Mouse (Mus musculus) liver, embryonic 14.5 days (tissue): ENCODE measurements around the gene Cd36. TPM values are rescaled to one million over a fixed set of nuclear protein-coding genes. Genes with fewer than 3 reads are reported as not detected.

ENCODE experiments used
- ATAC-seq: fragments of 200-750 bp; cut with Nextera tagmentation; 2 replicates; pipeline ENCODE4 v1.8.0; 2017; ENCODE audit warnings: moderate number of reproducible peaks, mild to moderate bottlenecking, moderate library complexity; ENCODE audit not compliant: insufficient read depth
- DNase-seq, 3 experiments: peaks; one replicate each; pipeline ENCODE4 v3.0.0-alpha.2; 2012 to 2013; ENCODE audit warnings: low read depth in 3 of 3, low spot score in 3 of 3
- H3K27ac ChIP-seq: fragments of 300-500 bp; sonication (generic); 2 replicates; pipeline ENCODE4 v1.5.1; 2014; ENCODE audit warnings: moderate library complexity, mild to moderate bottlenecking, control low read depth, inconsistent platforms
- H3K27me3 ChIP-seq: fragments of 300-500 bp; sonication (generic); 2 replicates; pipeline ENCODE4 v1.6.1; 2014; ENCODE audit warnings: mild to moderate bottlenecking, low read length, moderate library complexity; ENCODE audit not compliant: control insufficient read depth, insufficient read depth
- H3K36me3 ChIP-seq: fragments of 300-500 bp; sonication (generic); replicated peaks from 2 replicates; pipeline ENCODE4 v1.6.1; 2014; ENCODE audit warnings: low read depth; ENCODE audit not compliant: control insufficient read depth, insufficient read depth
- H3K4me1 ChIP-seq, 2 experiments: fragments of 200-500 bp in 1 of 2; fragments of 300-500 bp in 1 of 2; sonication (generic) in 1 of 2; replicated peaks; 2 replicates each; pipeline ENCODE4 v1.6.1; 2012 to 2014; ENCODE audit warnings: antibody characterized with exemption in 1 of 2, inconsistent platforms in 1 of 2, low read length in 1 of 2; ENCODE audit not compliant: control insufficient read depth in 2 of 2, insufficient read depth in 2 of 2
- H3K4me2 ChIP-seq: fragments of 300-500 bp; sonication (generic); 2 replicates; pipeline ENCODE4 v1.6.1; 2014; ENCODE audit warnings: low read depth, mild to moderate bottlenecking, control low read depth, moderate library complexity
- H3K4me3 ChIP-seq, 2 experiments: fragments of 200-500 bp in 1 of 2; fragments of 300-500 bp in 1 of 2; sonication (generic) in 1 of 2; 2 replicates each; pipeline ENCODE4 v1.5.1; 2012 to 2014; ENCODE audit warnings: low read depth in 2 of 2, low read length in 2 of 2, mild to moderate bottlenecking in 2 of 2, control low read depth in 1 of 2, inconsistent platforms in 1 of 2, moderate library complexity in 1 of 2; ENCODE audit not compliant: insufficient read depth in 1 of 2
- H3K9ac ChIP-seq: fragments of 300-500 bp; sonication (generic); replicated peaks from 2 replicates; pipeline ENCODE4 v1.6.1; 2014; ENCODE audit warnings: mild to moderate bottlenecking, control low read depth, moderate library complexity
- H3K9me3 ChIP-seq: fragments of 300-500 bp; sonication (generic); 2 replicates; pipeline ENCODE4 v1.6.1; 2016; ENCODE audit warnings: low read length, mixed read lengths; ENCODE audit not compliant: control insufficient read depth
- CTCF ChIP-seq: IDR thresholded peaks from 2 replicates; pipeline ENCODE4 v1.5.1; 2016; ENCODE audit warnings: antibody characterized with exemption, low read depth, control low read depth
- EP300 ChIP-seq: IDR thresholded peaks from 2 replicates; pipeline ENCODE4 v1.6.1; 2016; ENCODE audit warnings: antibody characterized with exemption, low read depth
- WGBS: fragments of 180-500 bp; shearing (Covaris S2); extraction: QIAGEN DNeasy Blood & Tissue Kit; methylation state at CpG from one replicate; pipeline ENCODE4 v1.1.7; 2014; ENCODE audit not compliant: insufficient replicate concordance; 5-methylcytosine and 5-hydroxymethylcytosine counted together
- polyA plus RNA-seq, 2 experiments: library from polyadenylated mRNA; depleted of rRNA in 1 of 2; stranded (reverse) in 1 of 2; unstranded in 1 of 2; fragments of >200 nt; fragmentation: Nextera tagmentation in 1 of 2; extraction: Ambion mirVana in 1 of 2; gene quantifications; 2 replicates each; pipeline versions ENCODE4 v1.2.1 to v1.2.3; 2012 to 2014

Gene Cd36
- polyA plus RNA-seq, 2 experiments, result 9.3 to 25.9 TPM

DNA sequence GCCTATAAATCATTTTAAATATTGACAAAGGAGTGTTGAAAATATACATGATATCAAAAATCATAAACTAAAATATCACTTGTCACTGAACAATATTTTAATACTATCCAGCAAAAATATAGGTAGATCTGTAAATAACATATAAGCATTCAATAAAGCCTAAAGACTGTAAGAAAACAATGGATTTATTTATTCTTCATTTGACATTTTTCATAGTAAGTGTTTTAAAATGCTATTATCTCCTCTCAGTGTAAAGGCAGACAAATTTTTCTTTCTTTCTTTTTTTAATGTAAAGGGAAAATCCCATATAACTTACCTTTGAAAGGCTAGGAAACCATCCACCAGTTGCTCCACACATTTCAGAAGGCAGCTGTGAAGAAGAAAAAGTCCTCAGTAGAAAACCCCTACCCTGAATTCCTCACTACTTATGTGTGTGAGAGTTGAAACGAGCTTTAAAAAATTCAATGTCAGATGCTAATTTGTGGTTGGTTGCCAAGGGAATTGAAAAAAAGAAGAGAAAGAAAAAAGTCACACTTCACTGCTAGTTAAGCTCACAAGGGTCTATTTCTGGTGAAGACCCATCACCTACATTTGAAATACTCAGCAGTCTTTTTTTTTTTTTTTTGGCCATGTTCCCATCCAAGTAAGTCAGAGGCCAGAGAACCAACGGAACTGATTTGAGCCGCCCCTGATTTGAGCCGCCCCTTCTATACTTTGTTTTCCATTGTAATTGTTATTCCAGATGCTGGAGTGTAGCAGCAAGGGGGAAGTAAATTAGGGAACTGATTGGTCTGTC is 53.1 kb downstream of the Cd36 start:
- ATAC-seq (no peak), DNase-seq (no peak)
- no peak for TF ChIP-seq EP300
- TF ChIP-seq CTCF, result no peak
- H3K27me3 ChIP-seq, result no peaks in the 10 kb centered on the region
- no peaks in the 10 kb centered on the region for H3K4me1 ChIP-seq
- H3K36me3 ChIP-seq, result no peaks in the 10 kb centered on the region
- H3K9ac ChIP-seq, result no peak overlapping the region
- H3K9me3 ChIP-seq, result no peaks in the 10 kb centered on the region
- no peak overlapping the region for H3K27ac ChIP-seq
- 42% methylated on average over 4 of the region's 4 CpGs for WGBS
- H3K4me3 ChIP-seq, result no peak overlapping the region
- no peak overlapping the region for H3K4me2 ChIP-seq

DNA sequence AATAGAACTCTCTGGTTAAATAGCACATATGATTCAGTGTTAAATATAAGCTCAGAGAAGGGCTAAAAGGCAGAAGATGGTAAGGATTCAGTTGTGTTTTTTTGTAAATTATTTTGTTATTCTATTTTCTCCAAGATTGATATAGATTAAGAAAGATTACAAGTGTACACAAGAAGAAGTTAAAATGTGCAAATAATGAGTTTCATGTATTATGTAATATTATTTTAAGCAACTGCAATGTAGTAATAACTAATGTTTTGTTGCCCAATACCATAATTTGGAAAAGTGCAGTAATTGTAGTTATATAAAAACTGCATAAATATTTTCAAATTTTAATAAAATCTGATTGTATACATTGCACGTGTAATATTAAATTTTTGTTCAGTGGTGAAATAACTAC is 54.8 kb downstream of the Cd36 start:
- H3K4me1 ChIP-seq, result peaks cover 3 to 5% of the 10 kb centered on the region in 2 experiments; a peak in 3 of 4 replicates

DNA sequence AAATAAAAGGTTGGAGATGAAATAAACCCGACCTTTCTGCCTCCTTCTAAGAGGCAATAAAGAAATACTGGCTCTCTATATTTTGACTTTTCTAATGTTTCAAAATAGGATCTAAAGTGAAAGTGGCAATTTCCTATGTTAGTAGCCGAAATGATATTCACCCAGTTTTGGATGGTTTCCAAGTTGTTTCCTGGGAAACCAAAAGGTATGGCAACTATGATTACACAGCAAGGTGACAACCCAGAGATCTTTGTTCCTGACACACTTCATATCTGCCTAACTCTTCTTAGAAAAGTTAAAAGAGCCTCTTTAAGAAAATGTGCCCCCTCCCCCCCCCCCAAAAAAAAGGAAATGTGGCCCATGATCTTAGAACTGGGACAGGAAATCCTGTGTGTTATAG is 58.1 kb downstream of the Cd36 start:
- H3K27ac ChIP-seq, result no peak overlapping the region
- H3K9ac ChIP-seq, result no peak overlapping the region
- H3K4me2 ChIP-seq, result no peak overlapping the region
- H3K4me3 ChIP-seq, result no peak overlapping the region
- 38% methylated on average over 2 of the region's 2 CpGs for WGBS
- peaks cover 3 to 5% of the 10 kb centered on the region in 2 experiments; a peak in 3 of 4 replicates for H3K4me1 ChIP-seq
- ATAC-seq (no peak), DNase-seq (peak in 1 of 3 experiments; percentile 29)
- no peaks in the 10 kb centered on the region for H3K9me3 ChIP-seq
- no peaks in the 10 kb centered on the region for H3K36me3 ChIP-seq
- no peaks in the 10 kb centered on the region for H3K27me3 ChIP-seq
- no peak for TF ChIP-seq CTCF
- TF ChIP-seq EP300, result no peak

More for the DNA sequence above, 54.8 kb downstream of the Cd36 start:
- no peaks in the 10 kb centered on the region for H3K27me3 ChIP-seq
- no peaks in the 10 kb centered on the region for H3K9me3 ChIP-seq
- no peak for ATAC-seq
- no peak overlapping the region for H3K4me3 ChIP-seq
- no peak overlapping the region for H3K9ac ChIP-seq
- H3K36me3 ChIP-seq, result no peaks in the 10 kb centered on the region
- TF ChIP-seq EP300 (no peak), CTCF (no peak)
- no peak overlapping the region for H3K4me2 ChIP-seq
- 73% methylated on average over 1 of the region's 1 CpGs for WGBS
- no peak overlapping the region for H3K27ac ChIP-seq
- no peak for DNase-seq

DNA sequence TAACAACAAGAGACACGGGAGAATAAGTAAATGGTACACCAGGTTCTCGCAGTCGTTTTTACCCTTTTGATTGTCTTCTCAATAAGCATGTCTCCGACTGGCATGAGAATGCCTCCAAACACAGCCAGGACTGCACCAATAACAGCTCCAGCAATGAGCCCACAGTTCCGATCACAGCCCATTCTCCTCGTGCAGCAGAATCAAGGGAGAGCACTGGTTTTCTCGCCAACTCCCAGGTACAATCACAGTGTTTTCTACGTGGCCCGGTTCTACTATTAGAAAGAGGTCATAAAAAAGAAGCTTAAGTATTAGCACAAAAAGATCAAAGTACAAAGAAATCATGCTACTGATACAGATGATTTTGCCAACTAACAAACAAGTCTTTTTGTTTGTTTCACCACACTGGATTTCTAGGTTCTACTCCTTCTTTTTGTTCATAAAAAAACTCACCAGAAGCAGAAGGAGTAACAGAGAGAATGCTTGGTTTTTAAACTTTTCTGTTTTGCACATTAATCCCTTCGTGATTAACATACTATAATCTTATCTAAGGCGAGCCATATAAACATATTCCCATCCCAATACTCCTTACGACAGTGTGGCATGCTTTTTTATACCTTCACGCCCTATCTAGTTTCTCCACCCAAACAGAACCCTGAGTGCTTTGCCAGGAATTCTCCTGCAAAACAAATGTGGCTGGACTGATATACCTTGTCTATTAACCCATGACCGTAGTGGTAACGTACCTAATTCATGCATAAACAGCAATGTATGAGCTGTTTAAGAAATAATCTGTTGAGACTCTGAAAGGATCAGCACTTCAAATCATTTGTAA is 59.7 kb downstream of the Cd36 start:
- peak; percentile 99 for ATAC-seq
- H3K27me3 ChIP-seq, result no peaks in the 10 kb centered on the region
- 45% methylated on average over 15 of the region's 15 CpGs for WGBS
- TF ChIP-seq CTCF (no peak), EP300 (peak; percentile 95)
- peak overlapping the region; percentile 51 for H3K27ac ChIP-seq
- H3K9ac ChIP-seq, result no peak overlapping the region; the same call in 1 of the 2 replicates
- peaks cover 3 to 5% of the 10 kb centered on the region in 2 experiments; a peak in 3 of 4 replicates for H3K4me1 ChIP-seq
- DNase-seq, result peak; percentile 68 to 78 (median 69)
- H3K4me3 ChIP-seq, result 0 out of 4 replicates have a peak overlapping the region, but pooled peaks of 1 of the 2 experiments have one; percentile 15
- no peaks in the 10 kb centered on the region for H3K36me3 ChIP-seq
- peak overlapping the region; percentile 32 for H3K4me2 ChIP-seq
- no peaks in the 10 kb centered on the region for H3K9me3 ChIP-seq

DNA sequence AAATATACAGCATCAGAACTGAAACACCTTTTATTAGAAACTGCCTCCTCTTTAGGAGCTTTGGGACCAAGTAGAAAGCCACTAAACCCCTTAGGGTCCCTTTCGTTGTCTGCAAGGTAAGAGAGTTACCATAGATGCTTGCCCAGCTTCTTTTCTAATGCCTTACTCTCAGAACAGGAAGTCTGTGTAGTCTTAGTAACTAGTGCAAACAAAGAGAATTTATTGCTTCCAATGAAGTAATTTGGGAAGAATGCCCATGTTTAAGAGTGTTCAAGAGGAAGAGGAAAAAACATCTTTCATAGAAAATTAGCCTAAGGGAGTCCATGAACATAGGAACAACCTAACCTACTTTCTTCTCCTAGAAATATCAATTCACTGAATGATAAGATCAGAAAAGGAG is 67.2 kb downstream of the Cd36 start:
- H3K36me3 ChIP-seq, result no peaks in the 10 kb centered on the region

More for the DNA sequence above, 67.2 kb downstream of the Cd36 start:
- 42% methylated on average over 1 of the region's 1 CpGs for WGBS
- Histone ChIP-seq H3K9ac (no peak overlapping the region), H3K9me3 (no peaks in the 10 kb centered on the region), H3K4me2 (no peak overlapping the region), H3K27ac (no peak overlapping the region), H3K4me3 (no peak overlapping the region), H3K27me3 (no peaks in the 10 kb centered on the region), H3K4me1 (no peaks in the 10 kb centered on the region)
- no peak for DNase-seq
- TF ChIP-seq EP300 (no peak), CTCF (no peak)
- no peak for ATAC-seq
